Mouse (Mus musculus) heart, postnatal 0 days (tissue): ENCODE measurements at regions not wholly inside any gene's neighbourhood (a gene's known extent, or its start where the extent isn't known, plus 50 kb on each side); places are given as distances from the start of the nearest gene placed in this dataset.

Experiments used
- CTCF ChIP-seq: IDR thresholded peaks from 2 replicates; pipeline ENCODE4 v1.5.1; 2016; ENCODE audit warnings: antibody characterized with exemption, control low read depth, low read depth
- EP300 ChIP-seq: IDR thresholded peaks from 2 replicates; pipeline ENCODE4 v1.6.1; 2016; ENCODE audit warnings: antibody characterized with exemption, low read depth

GRCm38 (mm10) chr13:72346944-72347586, 281.6 kb upstream of the Irx2 start:
- TF ChIP-seq CTCF (no peak), EP300 (no peak)
